Mouse (Mus musculus): ENCODE measurements around the gene Rcan1.

Gene Rcan1

GRCm38 (mm10) chr16:92467041-92467440 is 3.6 kb downstream of the Rcan1 start:
- DNase-seq = no peak

DNA sequence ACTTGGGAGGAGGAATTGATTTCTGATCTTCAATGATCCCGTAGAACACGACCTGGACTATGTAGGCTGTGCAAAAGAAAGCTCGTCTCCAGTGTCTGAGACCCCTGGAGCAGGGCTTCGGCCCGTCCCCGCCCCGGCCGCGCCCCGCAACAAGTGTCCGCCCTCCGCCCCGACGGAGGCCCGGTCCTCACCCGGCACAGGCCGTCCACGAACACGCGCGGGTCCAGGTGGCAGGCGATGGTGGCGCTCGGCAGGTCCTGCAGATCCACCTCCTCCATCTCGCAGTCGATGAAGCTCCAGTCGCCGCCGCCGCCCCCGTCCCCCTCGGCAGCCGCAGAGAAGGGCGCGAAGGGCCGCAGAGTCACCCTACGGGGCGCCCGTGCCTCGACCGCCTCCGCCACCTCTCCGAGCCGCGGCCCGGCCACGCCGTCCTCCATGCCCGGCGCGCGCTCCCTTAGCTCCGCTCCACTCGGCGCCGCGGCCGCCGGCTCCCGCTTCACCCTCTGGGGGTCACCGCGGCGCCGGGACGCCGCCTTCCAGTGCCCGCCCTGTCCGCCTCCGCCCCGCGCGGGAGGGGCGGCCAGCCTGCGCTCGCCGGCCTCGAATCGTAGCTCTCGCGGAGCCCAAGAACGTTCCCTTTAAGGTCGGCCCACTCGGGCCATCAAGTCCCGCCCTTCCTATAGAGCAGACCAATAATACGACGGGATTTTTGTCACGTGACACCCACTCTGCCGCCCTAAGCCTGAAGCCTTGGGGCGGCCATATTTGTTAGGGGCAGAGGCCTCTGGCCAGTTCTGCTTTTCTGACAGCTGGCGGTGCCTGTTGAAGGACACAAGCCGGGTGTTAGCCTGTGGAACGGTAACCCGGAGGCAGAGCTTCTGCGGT is 4.8 kb downstream of the Rcan1 start:
- peak; percentile 91 to 95 for DNase-seq

- no peak for DNase-seq
Measured at GRCm38 (mm10) chr16:92465226-92465625, 5.4 kb downstream of the Rcan1 start.

- no peak for DNase-seq
Measured at GRCm38 (mm10) chr16:92464390-92464972, 6.2 kb downstream of the Rcan1 start.

GRCm38 (mm10) chr16:92461412-92461811 is 9.3 kb downstream of the Rcan1 start:
- no peak for DNase-seq

DNA sequence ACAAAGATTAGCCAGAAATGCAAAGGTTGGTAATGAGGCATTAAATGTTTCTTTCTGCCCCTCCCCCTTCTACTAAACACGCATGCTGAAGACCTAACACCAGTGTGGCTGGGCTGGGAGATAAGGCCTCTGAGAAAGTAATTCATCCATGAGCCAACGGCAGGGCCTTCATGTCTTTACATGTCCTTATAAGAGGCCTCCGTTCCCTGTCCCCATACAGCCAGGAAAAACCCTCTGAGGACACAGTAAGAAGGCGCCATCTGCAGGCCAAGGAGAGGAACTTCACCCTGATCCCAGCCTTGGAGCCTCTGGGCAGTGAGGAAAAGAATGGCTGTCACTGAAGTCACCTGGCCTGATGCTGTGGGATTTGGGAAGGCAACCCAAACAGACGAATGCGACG is 13.1 kb downstream of the Rcan1 start:
- DNase-seq = no peak

GRCm38 (mm10) chr16:92455969-92456368 is 14.7 kb downstream of the Rcan1 start:
- DNase-seq = no peak

DNA sequence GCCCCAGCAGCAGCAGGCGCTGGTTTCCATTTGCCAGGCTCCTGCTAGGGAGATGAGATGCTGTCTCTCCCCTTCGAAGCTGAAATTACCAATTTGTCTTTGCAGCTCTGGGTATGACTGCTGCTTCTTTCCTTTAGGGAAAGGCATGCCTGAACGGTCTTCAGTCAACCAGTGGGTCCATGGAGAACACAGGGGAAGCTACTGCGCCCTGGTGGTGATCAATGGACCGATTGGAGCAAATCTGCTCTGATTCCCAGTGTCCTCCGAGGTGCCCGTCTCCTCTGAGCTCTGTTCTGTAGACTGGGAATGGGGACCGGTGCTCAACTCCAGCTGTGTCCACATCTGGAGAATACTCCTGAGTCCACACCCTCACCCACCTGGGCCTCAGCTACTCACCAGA is 15.2 kb downstream of the Rcan1 start:
- no peak for DNase-seq

DNA sequence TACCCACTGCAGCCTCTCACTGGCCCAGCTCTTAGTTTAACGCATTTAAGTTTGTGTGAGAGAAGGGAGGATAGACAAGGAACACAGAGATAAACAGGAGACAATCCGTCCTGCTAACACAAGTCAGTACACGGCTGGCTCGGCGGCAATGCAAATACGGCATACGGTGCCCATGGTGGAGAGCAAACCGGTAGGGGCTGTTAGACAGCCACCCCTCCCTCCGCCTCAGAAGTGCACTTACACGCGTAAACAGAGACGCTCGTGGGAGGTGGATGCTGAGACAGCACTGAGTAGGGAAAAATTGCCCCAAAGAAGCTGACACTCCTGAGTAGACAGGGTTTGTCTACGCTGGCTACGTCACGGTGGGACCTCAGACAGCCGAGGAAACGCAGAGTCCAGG is 16.2 kb downstream of the Rcan1 start:
- no peak for DNase-seq

DNA sequence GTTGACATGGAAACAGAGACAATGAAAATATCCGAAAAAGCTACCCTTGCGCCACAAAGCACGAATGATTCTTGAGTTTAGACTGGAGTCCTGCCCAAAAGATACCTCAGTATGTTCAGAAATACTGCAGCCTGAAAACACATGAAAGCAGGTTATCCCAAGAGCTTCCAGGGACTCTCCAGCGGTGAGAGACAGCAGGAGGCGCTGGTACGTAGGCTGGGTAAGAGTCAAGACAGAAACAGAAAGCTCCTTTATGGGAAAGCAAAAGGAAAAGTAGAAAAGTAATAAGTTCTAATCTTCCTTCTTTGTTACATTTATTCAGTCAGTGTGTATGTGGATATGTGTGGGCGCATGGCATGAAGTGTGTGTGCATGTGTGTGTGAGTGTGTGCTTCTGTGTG is 16.7 kb downstream of the Rcan1 start:
- no peak for DNase-seq

DNA sequence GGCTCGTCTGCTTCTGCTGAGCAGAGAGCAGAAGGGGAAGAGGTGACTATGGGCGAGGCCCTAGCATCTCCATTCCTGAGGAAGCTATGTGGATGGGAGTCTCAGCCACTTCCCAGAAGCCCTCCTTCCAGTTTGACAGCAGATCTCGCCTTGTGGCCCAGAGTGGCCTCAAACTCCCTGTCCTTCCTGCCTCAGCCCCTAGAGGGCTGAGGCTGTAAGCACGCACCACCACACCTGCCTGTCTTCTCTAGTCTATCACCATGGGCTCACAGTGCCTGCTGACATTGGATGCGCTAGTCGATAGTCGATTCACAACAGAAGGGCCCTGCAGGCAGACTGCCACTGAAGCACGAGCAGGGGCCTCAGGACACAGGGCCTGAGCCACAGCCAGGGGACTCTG is 18.1 kb downstream of the Rcan1 start:
- no peak for DNase-seq

DNA sequence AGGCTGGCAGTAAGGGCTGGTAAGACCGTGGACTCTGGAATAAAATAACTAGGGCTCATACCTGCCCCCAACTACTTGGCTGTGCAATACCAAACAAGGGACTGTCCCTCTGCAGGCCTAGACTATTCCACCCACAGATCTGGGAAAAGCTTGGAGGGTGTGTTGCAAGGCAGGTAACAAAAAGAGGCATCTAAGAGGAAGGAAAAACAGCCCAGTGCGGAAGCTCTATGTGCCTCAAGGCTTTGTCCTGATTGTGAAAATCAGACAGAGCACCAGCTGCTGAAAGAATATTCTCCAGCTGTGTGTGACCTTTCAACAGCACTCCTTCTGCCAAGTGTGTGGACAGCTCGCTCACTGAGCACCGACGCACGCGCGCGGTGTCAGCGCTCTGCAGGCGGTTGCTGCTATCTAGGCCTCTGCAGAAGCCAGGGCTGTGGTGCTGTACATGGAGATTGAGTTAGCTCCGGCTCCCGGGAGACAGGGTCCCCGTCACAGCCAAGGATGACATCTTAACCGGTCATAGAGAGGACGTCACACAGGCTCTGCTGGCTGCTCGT is 19.1 kb downstream of the Rcan1 start:
- DNase-seq = no peak

DNA sequence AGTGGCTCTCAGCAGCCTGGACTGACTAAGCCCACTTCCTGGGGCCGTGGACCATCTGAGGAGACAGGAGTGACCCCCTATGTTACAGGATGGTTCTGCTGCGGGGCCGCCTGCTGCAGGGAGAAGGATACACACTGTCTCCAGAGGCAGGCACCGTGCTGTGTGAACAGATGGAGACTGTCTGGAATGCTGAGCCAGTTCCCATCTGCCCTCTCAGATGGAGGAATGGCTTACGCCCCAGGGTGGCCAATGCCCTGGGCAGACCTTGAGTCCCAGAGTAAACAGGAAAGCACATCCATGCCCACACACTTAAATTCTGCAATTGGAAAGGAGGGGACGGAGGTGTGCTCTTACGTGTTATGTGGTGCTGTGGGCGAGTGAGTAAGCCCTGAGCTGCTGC is 20.3 kb downstream of the Rcan1 start:
- no peak for DNase-seq

DNA sequence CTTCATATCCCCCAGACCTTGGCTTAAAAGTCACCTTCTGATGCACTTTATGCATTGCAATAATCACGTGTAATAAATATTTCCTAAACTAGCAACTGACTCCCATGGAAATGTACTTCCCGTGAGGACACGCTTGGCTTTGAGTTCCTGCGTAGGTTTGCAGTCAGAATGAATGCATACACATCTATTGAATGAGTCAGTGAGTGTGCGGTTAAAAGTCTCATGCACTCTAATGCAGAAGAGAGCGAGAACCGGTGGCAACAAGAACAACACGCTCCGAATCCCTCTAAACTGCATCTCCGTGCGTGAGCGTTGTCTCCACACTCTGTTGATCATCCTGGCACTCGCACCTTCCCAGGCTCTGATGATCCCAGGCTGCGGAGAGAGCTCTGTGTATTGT is 21.6 kb downstream of the Rcan1 start:
- DNase-seq = no peak

DNA sequence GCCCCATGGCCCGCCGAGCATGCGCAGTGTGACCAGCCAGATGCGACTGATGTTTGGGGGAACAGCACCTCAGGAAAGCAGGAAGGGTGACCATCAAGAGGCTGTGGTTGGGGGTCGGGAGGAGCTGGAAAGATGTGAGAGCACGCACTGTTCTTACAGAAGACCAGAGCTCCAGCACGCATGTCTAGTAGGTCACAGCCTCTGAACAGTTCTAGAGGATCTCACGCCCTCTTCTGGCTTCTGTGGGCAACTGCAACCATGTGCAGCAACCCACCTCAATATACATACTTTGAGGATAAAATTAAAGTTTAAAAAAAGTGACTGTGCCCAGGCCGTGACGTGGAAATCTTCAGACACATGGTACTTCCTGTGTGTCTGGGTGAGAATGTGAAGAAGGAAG is 25.3 kb downstream of the Rcan1 start:
- no peak for DNase-seq

GRCm38 (mm10) chr16:92443644-92444113 is 27.0 kb downstream of the Rcan1 start:
- DNase-seq = no peak

DNA sequence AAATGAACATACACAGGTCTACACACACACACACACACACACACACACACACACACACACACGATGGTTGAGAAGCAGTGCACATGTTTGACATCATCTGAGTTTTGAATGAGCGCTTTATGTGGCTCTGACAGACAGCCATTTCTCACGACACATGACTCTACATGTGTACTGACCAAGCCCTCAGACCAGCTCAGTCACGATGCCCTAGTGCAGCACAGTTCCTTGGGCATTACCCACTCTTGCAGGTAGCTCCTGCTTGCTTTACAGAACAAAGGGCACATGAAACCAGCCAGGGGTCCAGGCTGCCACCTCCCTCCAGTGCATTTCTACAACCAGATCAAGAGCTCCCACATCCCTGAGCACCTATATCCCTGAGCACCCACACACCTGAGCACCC is 27.7 kb downstream of the Rcan1 start:
- no peak for DNase-seq

DNA sequence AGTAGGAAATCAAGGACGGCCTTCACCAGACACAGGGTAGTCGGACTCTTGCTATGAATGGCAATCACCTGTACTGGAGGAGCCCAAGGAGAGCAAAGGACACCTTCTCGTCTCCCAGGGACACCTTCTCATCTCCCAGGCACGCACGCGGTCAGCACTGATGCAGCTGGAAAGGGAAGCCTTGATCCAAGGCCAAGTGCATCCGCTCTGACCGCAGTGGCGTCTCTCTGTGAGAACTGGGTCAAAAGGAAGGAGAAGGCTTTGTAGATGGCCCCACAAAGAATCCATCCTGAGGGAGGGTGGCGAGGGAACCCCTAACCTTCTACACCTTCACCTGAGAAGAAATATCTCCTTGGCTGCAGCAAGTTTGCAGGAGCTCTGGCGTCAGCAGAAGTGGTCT is 28.5 kb downstream of the Rcan1 start:
- DNase-seq = no peak

GRCm38 (mm10) chr16:92441203-92441602 is 29.5 kb downstream of the Rcan1 start:
- no peak for DNase-seq

DNA sequence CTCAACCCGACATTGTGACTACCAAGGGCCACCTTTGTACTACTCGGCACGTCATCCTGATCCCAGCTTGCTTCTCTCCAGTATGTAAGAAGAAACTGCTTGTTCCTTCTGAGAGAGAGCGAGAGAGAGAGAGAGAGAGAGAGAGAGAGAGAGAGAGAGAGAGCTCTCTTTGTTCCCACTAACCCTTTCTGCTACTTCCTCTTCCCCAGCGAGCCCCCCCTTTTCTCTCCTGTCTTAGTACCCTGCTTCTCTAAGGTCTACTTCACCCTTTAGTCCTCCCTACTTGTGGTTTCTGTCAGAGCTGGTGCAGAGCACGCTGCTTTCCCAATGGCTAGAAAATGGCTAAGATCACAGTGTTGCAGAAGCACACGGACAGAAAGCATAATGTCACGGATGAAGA is 30.4 kb downstream of the Rcan1 start:
- DNase-seq = no peak

DNA sequence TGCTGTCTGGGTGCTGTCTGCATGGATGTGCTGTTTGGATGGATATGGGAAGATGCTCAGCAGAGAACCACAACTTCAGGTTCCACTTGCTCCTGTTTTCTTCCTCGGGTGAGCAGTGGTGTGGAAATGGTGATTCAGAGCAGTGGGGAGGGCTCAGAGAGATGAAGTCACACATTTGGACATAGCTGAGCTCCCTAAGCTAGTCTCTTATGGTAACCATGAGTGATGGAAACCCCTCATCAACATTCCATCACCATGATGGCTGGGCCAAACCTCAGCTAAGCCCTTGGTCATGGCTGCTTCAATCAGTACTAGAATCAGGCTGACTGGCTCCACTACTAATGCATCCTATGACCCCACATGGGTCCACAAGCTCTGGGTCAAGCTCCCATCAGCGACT is 30.9 kb downstream of the Rcan1 start:
- DNase-seq = no peak

DNA sequence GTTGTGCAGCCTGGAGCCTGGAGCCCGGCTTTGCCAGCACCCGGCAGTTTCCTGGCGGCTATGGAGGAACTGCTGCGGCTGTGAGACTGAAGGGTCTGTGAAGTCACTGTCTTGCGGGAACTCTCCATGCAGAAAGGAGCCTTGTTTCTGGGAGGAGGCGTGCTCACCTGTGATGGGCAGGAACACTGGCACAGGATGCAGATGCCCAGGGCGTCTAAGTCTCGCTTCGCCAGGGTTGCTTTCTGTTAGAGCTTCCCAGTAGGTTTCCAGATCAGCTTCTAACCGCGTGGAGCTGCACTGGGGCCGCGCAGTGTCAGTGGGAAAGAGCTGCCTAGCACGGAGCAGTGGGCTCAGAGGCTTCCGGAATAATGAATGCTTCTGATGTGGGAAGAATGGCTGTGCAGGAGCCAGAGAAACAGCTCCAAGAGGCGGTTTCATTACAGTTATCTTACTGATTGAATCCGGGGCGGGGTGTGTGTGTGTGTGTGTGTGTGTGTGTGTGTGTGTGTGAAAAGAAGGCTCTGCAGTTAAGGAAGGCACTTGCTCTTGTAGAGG is 35.2 kb downstream of the Rcan1 start:
- DNase-seq = no peak

- DNase-seq = no peak
Measured at GRCm38 (mm10) chr16:92433176-92433575, 37.5 kb downstream of the Rcan1 start.

DNA sequence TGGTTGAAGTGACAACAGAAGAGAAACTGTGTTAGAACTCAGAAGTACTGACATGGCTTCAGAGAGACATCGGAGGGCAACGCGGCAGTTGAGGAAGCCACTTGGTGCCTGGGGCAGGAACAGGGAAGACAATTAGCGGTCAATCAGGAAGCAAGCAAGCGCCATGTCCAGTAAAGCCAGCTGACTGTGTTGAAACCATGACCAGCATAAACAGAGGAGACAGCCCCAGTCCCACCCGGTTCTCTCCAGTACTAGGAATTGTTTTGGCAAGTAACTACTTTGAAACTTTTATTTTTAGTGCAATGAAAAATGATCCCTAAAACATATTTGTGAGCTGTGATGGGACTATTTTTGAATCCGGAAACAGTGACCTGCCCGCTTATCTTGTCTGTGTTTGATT is 39.9 kb downstream of the Rcan1 start:
- DNase-seq = no peak

Measured in thymus, adult 18-20 months (tissue).